Mouse (Mus musculus) heart, embryonic 15.5 days (tissue): ENCODE results near the gene Timm44. TPM values are rescaled to one million over a fixed set of nuclear protein-coding genes. Genes with fewer than 3 reads are reported as not detected.

Experiments used
- ATAC-seq: fragments of 200-750 bp; cut with Nextera tagmentation; replicated peaks from 2 replicates; pipeline ENCODE4 v1.8.0; 2017; ENCODE audit warnings: low read depth, moderate TSS enrichment; ENCODE audit not compliant: insufficient number of reproducible peaks, insufficient read depth, low FRiP score
- H3K27ac ChIP-seq: fragments of 300-500 bp; sonication (generic); 2 replicates; pipeline ENCODE4 v1.5.1; 2015; ENCODE audit warnings: mild to moderate bottlenecking, inconsistent platforms
- H3K27me3 ChIP-seq: fragments of 300-500 bp; sonication (generic); 2 replicates; pipeline ENCODE4 v1.6.1; 2015; ENCODE audit warnings: inconsistent platforms
- H3K36me3 ChIP-seq: fragments of 300-500 bp; sonication (generic); 2 replicates; pipeline ENCODE4 v1.6.1; 2015; ENCODE audit warnings: mild to moderate bottlenecking, inconsistent platforms
- H3K4me1 ChIP-seq: fragments of 300-500 bp; sonication (generic); replicated peaks from 2 replicates; pipeline ENCODE4 v1.6.1; 2015; ENCODE audit warnings: inconsistent platforms
- H3K4me2 ChIP-seq: fragments of 300-500 bp; sonication (generic); 2 replicates; pipeline ENCODE4 v1.6.1; 2015; ENCODE audit warnings: inconsistent platforms, mild to moderate bottlenecking, moderate library complexity
- H3K4me3 ChIP-seq: fragments of 300-500 bp; sonication (generic); 2 replicates; pipeline ENCODE4 v1.5.1; 2015; ENCODE audit warnings: mild to moderate bottlenecking, inconsistent platforms
- H3K9ac ChIP-seq: fragments of 300-500 bp; sonication (generic); 2 replicates; pipeline ENCODE4 v1.6.1; 2015; ENCODE audit warnings: mild to moderate bottlenecking, inconsistent platforms
- H3K9me3 ChIP-seq: fragments of 300-500 bp; sonication (generic); replicated peaks from 2 replicates; pipeline ENCODE4 v1.6.1; 2016; ENCODE audit warnings: inconsistent platforms
- WGBS: fragments of 180-500 bp; shearing (Covaris S2); methylation state at CpG from one replicate; pipeline ENCODE4 v1.1.7; 2015; ENCODE audit warnings: mixed read lengths; 5-methylcytosine and 5-hydroxymethylcytosine counted together
- polyA plus RNA-seq: library from polyadenylated mRNA; unstranded; fragments of >200 nt; fragmentation: Nextera tagmentation; extraction: Ambion mirVana; gene quantifications from 2 replicates; pipeline ENCODE4 v1.2.1, GENCODE M21; 2015

Gene Timm44
- polyA plus RNA-seq, 1 experiment from 2014 or later, result 59.5 TPM

DNA sequence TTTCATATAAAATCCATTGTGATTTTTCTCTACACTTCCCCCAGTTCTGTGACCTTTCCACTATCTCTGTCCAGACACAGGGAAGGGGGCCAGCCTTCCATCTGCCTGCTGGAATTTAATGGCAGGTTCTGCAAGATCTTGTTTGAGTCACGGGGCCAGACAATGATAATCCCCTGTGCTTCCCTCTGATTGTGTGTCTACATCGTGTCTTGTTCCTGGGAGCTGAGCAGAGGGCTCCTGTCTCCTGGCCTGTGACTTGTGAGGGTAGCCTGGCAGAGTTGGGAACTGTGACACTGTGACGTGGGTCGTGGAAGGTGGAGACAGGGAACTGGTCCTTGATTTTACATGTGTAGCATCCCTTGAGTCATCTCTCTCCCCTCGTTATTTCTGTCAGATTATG is 45.9 kb downstream of the Timm44 start:
- peaks cover 40% of the 10 kb centered on the region for H3K27me3 ChIP-seq
- no peak overlapping the region for H3K4me3 ChIP-seq
- no peaks in the 10 kb centered on the region for H3K9me3 ChIP-seq
- no peak overlapping the region for H3K27ac ChIP-seq
- WGBS, result 62% methylated on average over 5 of the region's 5 CpGs
- H3K36me3 ChIP-seq, result no peaks in the 10 kb centered on the region
- H3K4me1 ChIP-seq, result peaks cover 9% of the 10 kb centered on the region
- H3K4me2 ChIP-seq, result no peak overlapping the region
- ATAC-seq, result no peak
- no peak overlapping the region for H3K9ac ChIP-seq

DNA sequence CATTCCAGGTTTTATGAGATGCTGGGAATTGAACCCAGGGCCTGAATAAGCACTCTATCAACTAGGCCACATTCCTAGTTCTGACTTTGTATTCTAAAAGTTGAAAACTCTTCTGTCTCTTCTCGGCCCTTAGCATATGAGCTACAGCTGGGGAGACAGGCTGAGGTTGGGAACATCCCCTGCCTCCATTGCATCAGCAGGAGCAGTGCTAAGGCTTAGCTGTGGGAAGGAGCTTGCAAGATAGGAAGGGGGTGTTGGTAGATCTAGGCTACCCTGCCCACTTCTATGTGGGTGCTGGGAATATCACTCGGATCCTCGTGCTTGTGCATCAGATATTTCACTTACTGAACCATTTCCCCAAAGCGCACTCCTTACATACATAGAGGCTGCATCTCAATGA is 47.8 kb downstream of the Timm44 start:
- Histone ChIP-seq H3K9ac (no peak overlapping the region), H3K4me1 (peaks cover 9% of the 10 kb centered on the region), H3K9me3 (no peaks in the 10 kb centered on the region), H3K27me3 (peaks cover 49% of the 10 kb centered on the region), H3K27ac (no peak overlapping the region), H3K4me3 (no peak overlapping the region), H3K4me2 (no peak overlapping the region), H3K36me3 (no peaks in the 10 kb centered on the region)
- WGBS, result 85% methylated on average over 4 of the region's 4 CpGs
- no peak for ATAC-seq

DNA sequence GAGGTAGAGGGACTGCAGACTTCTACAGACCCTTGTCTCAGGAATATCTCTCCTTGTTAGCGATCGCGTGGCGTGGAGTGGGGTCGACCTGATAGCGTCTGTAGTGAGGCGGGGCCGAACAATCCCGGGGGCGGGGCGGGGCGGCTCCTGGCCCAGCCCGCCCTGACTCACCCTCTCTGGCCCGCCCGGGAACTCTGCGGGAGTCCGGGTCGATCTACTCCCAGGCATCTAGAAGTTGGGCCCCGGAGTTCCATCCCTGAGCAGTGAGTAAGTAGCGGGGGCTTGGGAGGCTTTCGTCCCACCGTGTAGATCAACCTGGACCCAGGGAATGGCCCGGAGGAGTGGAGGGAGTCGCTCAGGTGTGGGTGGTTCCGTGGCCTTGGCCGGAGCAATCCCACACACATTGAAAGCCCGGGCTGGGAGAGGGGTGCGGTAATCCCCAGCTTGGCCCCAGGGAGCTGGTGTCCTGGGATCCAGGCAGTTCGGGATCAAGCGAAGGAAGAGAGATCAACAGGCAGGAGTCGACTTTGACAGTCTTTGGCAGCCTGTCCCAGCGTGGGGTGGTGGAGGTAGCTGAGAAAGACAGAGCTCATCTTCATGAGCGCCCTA is 48.9 kb downstream of the Timm44 start, which contains the start of gene Lrrc8e:
Lrrc8e (plus strand) TSS at position 89 of the 609 bp plus-strand sequence.
- Histone ChIP-seq H3K4me2 (peak within 1 kb of the TSS; percentile 54), H3K4me1 (peaks cover 9% of the 10 kb centered on the region), H3K27ac (no peak within 1 kb of the TSS), H3K4me3 (peak within 1 kb of the TSS; percentile 28), H3K36me3 (no peaks in the 10 kb centered on the region), H3K9ac (no peak within 1 kb of the TSS), H3K9me3 (no peaks in the 10 kb centered on the region), H3K27me3 (peaks cover 49% of the 10 kb centered on the region)
- WGBS, result 6% methylated on average over 33 of the region's 33 CpGs
- ATAC-seq, result peak; percentile 18; the same call in 1 of the 2 replicates

DNA sequence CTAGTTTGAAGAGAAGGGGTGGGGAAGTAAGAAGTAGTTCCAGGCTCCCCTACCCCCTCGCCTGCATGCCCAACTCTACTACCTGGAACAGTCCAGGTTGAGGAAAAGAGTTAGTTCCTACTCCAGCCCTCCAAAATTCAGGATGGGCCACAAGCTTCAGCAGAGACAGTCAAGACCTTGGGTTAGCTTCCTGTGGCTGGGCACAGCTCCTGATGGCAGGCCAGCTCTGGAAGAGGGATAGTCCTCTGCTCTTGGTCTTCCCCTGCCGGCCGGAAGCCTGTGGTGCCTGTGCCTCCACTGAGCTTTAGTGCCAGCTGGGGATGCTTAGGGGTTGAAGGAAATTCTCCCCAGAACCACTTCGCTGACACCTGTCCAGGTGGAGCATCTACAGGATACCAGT is 49.4 kb downstream of the Timm44 start:
- Histone ChIP-seq H3K4me2 (peak overlapping the region; percentile 54), H3K9me3 (no peaks in the 10 kb centered on the region), H3K27me3 (peaks cover 49% of the 10 kb centered on the region), H3K27ac (no peak overlapping the region), H3K36me3 (no peaks in the 10 kb centered on the region), H3K9ac (no peak overlapping the region), H3K4me1 (peaks cover 9% of the 10 kb centered on the region), H3K4me3 (peak overlapping the region; percentile 28)
- ATAC-seq, result peak; percentile 22; the same call in 1 of the 2 replicates
- 26% methylated on average over 4 of the region's 4 CpGs for WGBS

DNA sequence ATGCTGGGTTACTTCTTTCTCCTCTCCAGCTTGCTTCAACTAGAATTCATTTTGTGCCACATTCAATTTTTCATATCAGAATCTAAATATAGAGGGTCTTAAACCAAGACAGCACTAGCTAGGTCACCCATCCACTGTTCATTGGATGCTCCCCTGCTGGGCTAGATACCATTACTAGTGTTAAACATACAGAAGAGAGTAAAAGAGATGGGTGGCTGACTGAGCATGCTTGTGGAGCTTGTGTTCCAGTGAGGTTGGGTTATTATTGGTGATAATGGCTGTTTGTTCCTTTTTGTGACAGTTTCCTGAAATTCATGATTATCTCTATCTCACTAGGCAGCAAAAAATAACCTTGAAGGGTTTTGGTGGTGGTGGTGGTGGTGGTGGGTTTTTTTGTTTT is 53.7 kb downstream of the Timm44 start:
- Histone ChIP-seq H3K27ac (no peak overlapping the region), H3K27me3 (peaks cover 44% of the 10 kb centered on the region), H3K9ac (no peak overlapping the region), H3K36me3 (no peaks in the 10 kb centered on the region), H3K4me3 (no peak overlapping the region), H3K4me2 (no peak overlapping the region), H3K9me3 (no peaks in the 10 kb centered on the region), H3K4me1 (peaks cover 11% of the 10 kb centered on the region)
- no peak for ATAC-seq

DNA sequence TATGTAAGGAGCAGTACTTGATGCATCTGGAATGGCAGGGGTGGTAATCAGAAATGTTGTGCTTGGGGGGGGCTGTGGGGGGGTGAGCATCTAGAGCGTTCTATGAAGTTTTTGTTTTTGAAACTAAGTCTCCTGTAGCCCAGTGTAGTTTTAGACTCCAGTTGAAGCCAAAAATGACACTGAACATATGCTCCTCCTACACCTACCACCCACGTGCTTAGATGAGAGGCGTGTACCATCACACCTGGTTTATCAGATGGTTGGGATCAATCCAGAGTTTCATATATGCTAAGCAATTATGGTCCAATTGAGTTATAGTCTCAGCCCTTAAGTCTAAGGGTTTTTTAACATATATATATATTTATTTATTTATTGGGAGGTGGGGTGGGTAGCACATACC is 56.1 kb downstream of the Timm44 start:
- ATAC-seq, result no peak
- Histone ChIP-seq H3K27me3 (peaks cover 48% of the 10 kb centered on the region), H3K4me1 (peaks cover 16% of the 10 kb centered on the region), H3K4me2 (no peak overlapping the region), H3K9ac (no peak overlapping the region), H3K36me3 (no peaks in the 10 kb centered on the region), H3K27ac (no peak overlapping the region), H3K9me3 (no peaks in the 10 kb centered on the region), H3K4me3 (no peak overlapping the region)
- 78% methylated on average over 3 of the region's 3 CpGs for WGBS

DNA sequence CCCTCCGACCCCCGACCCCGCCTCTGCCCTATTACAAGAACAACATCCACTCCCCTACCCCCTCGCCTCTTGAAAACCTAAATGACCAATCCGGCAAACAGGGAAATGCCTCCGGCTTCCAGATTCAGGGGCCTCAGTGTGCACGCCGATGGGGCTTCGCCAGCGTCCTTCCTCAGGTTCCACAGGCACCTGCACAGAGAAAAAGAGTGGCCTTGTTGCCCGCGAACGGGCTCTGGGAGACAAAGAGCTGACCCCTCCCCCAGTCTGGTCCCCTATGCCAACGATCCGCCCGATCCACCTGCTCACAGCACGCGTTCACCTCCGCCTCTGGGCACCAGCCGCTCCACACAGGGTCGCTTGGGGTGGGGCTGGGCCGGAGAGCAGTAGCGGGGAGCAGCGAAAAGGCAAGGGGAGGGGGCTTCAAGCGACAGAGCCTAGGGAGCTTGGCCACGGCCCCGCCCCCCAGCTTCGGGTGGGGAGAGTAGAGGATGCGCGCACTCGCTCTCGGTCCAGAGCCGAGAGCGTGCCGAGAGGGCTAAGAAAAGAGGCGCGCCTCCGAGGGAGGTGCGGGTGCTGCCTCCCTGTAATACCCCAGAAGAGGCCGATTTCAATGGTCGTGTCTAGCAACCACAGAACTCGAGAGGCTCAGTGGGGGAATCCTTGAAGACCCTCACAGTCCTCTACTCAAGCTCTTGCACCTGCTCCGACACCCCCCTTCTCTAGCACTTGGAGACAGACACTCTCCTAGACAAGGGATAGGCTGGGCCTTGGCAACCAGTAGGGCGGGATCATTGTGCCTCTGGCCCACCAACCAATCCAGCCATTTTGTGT is 58.7 kb downstream of the Timm44 start, which contains the start of gene Prr36:
Prr36 (minus strand) TSS at position 669 of the 831 bp plus-strand sequence.
- no peaks in the 10 kb centered on the region for H3K9me3 ChIP-seq
- H3K27ac ChIP-seq, result no peak within 1 kb of the TSS
- H3K9ac ChIP-seq, result peak within 1 kb of the TSS; percentile 46
- 2% methylated on average over 44 of the region's 44 CpGs for WGBS
- H3K4me1 ChIP-seq, result peaks cover 35% of the 10 kb centered on the region
- no peaks in the 10 kb centered on the region for H3K36me3 ChIP-seq
- no peak; the same call in 1 of the 2 replicates for ATAC-seq
- H3K4me3 ChIP-seq, result peak within 1 kb of the TSS; percentile 55
- peaks cover 57% of the 10 kb centered on the region for H3K27me3 ChIP-seq
- H3K4me2 ChIP-seq, result peak within 1 kb of the TSS; percentile 89

DNA sequence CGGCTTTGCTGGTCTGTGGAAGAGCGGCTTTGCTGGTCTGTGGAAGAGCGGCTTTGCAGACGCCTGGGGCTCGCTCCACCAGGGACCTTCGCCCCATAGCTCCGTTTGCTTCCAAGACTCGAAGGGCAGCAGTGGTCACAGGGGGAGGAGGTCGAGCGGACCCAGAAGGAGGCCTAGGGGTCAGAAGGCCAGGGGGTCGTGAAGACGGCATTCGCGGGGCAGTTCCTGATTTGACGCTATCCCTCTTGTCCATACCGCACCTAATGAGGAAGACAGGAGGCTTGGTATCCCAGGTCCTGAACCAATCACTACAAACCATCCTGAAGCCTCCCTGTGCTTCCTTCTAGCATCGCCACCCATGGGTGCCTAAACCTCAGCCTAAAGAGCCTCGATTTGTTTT is 59.4 kb downstream of the Timm44 start:
- H3K4me3 ChIP-seq, result peak overlapping the region; percentile 55
- H3K4me2 ChIP-seq, result peak overlapping the region; percentile 89
- no peak overlapping the region for H3K9ac ChIP-seq
- peaks cover 57% of the 10 kb centered on the region for H3K27me3 ChIP-seq
- no peak for ATAC-seq
- H3K27ac ChIP-seq, result no peak overlapping the region
- H3K9me3 ChIP-seq, result no peaks in the 10 kb centered on the region
- peaks cover 35% of the 10 kb centered on the region for H3K4me1 ChIP-seq
- H3K36me3 ChIP-seq, result no peaks in the 10 kb centered on the region
- WGBS, result 14% methylated on average over 18 of the region's 18 CpGs

DNA sequence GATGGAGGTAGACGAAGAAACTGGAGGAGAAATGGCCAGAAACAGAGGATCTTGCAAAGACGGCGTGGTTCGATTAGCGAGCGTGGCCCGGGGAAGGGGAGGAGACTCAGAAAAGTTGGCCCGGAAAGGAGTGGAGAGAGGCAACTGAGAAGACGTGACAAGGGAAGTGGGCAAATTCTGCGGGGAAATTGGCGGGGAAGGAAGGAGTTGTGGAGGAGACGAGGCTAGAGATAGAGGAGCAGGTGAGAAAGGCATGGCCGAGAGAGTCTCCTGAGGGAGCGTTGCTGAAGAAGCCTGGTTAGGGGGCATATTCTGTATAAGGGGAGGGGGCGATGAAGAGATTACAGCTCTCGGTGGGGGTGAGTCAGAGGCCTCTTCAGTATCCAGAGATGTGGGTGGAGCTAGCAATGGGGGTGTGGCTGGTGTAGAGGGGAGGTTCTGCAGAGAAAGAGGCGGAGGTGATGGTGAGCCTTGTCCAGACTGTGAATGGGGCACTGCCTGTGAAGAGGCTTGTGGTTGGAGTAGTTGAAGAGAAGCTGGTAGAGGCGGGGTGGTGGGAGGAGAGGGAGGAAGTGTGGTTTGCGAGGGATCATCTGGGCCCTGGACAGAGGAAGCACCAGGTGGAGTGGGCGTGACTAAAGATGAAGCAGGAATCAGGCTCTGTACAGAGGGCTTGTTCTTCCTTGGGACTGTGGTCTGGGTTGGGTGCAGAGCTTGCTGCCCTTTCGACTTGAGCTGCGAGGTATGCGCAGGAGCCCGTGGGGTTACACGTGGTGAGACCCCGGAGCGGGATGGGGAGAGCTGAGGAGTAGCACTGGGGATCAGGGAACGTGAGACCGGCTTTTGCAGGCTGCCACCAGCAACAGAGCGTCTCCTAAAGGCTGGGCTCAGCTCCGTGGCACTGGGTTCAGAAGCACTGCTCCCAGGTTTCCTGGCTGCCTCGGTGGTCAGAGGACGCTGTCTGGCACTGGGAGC is 61.4 kb downstream of the Timm44 start:
- Histone ChIP-seq H3K9me3 (no peaks in the 10 kb centered on the region), H3K27me3 (peaks cover 57% of the 10 kb centered on the region), H3K4me2 (peak overlapping the region; percentile 83), H3K27ac (no peak overlapping the region; the same call in 1 of the 2 replicates), H3K9ac (peak overlapping the region; percentile 36; the same call in 1 of the 2 replicates), H3K36me3 (0 out of 2 replicates have a peak, but pooled peaks cover 3% of the 10 kb centered on the region), H3K4me3 (peak overlapping the region; percentile 47), H3K4me1 (peaks cover 35% of the 10 kb centered on the region)
- ATAC-seq, result peak; percentile 51
- 6% methylated on average over 33 of the region's 33 CpGs for WGBS

DNA sequence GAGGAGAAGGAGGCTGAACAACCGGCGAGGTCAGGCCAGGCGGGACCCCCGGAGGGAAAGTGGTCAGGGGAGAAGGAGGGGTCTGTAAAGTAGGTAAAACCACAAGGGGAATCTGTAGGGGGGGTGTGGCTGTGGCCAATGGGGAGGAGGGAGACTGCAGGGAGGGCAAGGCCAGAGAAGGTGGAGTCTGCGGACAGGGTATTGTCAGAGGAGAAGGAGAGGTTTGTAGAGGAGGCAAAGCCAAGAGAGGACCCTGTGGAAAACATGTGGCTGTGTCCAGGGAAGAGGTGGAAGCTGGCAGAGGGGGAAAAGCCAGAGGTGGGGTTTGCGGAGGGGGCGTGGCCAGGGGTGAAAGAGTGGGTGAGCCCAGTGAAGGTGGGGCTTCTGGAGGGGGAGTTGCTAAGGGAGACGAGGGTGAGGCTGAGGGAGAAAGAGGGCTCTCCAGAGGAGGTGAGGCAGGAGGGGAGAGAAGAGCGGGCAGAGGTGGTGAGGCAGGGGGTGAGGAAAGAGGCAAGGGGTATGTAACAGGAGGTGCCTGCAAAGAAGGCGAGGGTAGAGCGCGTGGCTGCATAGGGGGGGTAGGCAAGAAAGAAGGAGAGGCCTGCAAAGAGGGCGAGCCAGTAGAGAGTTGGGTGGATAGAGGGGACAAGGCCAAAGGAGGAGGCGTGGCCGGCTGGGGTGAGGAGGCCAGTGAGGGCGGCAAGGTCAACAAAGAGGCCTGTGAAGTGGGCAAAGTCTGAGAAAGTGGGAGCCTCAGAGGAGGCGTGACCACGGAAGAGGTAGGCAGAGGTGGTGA is 62.3 kb downstream of the Timm44 start:
- Histone ChIP-seq H3K4me1 (peaks cover 35% of the 10 kb centered on the region), H3K9ac (peak overlapping the region; percentile 36), H3K27me3 (peaks cover 53% of the 10 kb centered on the region), H3K9me3 (no peaks in the 10 kb centered on the region), H3K27ac (no peak overlapping the region; the same call in 1 of the 2 replicates), H3K36me3 (0 out of 2 replicates have a peak, but pooled peaks cover 3% of the 10 kb centered on the region), H3K4me2 (peak overlapping the region; percentile 83), H3K4me3 (peak overlapping the region; percentile 47)
- WGBS, result 1% methylated on average over 18 of the region's 18 CpGs
- peak; percentile 43 for ATAC-seq
